Mouse (Mus musculus) erythroblast, embryonic 14.5 days (primary cell): Measurements from ENCODE around the gene Phactr4.

Experiments
- GATA1 ChIP-seq: IDR thresholded peaks from 2 replicates; pipeline ENCODE4 v1.6.1; 2012; ENCODE audit warnings: low read length, inconsistent platforms, mixed read lengths
- TAL1 ChIP-seq: IDR thresholded peaks from 3 replicates; pipeline ENCODE4 v1.6.1; 2012; ENCODE audit warnings: low read length, inconsistent platforms, mixed read lengths

GRCm38 (mm10) chr4:132328391-132328982 is 93.8 kb downstream of the Phactr4 start:
- no peak for TF ChIP-seq TAL1
- TF ChIP-seq GATA1 = no peak
